Mouse (Mus musculus) heart, embryonic 16.5 days (tissue): Measurements from ENCODE around the gene Lrrc39. TPM values are rescaled to one million over a fixed set of nuclear protein-coding genes. Genes with fewer than 3 reads are reported as not detected.

Experiments used
- ATAC-seq: fragments of 200-750 bp; cut with Nextera tagmentation; replicated peaks from 2 replicates; pipeline ENCODE4 v1.8.0; 2017; ENCODE audit warnings: moderate number of reproducible peaks; ENCODE audit not compliant: insufficient read depth, low FRiP score; ENCODE audit errors: extremely low read depth
- H3K27ac ChIP-seq: fragments of 300-500 bp; sonication (generic); 2 replicates; pipeline ENCODE4 v1.5.1; 2014; ENCODE audit warnings: mild to moderate bottlenecking, low read length, control low read depth, moderate library complexity
- H3K27me3 ChIP-seq: fragments of 300-500 bp; sonication (generic); 2 replicates; pipeline ENCODE4 v1.6.1; 2014; ENCODE audit warnings: low read length, mixed read lengths; ENCODE audit not compliant: control insufficient read depth, insufficient read depth
- H3K36me3 ChIP-seq: fragments of 300-500 bp; sonication (generic); 2 replicates; pipeline ENCODE4 v1.6.1; 2014; ENCODE audit not compliant: control insufficient read depth, insufficient read depth
- H3K4me1 ChIP-seq: fragments of 300-500 bp; sonication (generic); 2 replicates; pipeline ENCODE4 v1.6.1; 2014; ENCODE audit warnings: low read length, mixed read lengths; ENCODE audit not compliant: control insufficient read depth, insufficient read depth
- H3K4me2 ChIP-seq: fragments of 300-500 bp; sonication (generic); 2 replicates; pipeline ENCODE4 v1.6.1; 2014; ENCODE audit warnings: low read depth, mild to moderate bottlenecking, control low read depth, low read length
- H3K4me3 ChIP-seq: fragments of 300-500 bp; sonication (generic); 2 replicates; pipeline ENCODE4 v1.5.1; 2014; ENCODE audit warnings: mild to moderate bottlenecking, control low read depth, low read length
- H3K9ac ChIP-seq: fragments of 300-500 bp; sonication (generic); 2 replicates; pipeline ENCODE4 v1.6.1; 2014; ENCODE audit warnings: low read length, control low read depth
- H3K9me3 ChIP-seq: fragments of 300-500 bp; sonication (generic); replicated peaks from 2 replicates; pipeline ENCODE4 v1.6.1; 2016; ENCODE audit warnings: low read length; ENCODE audit not compliant: control insufficient read depth
- WGBS: fragments of 180-500 bp; shearing (Covaris S2); extraction: QIAGEN DNeasy Blood & Tissue Kit; methylation state at CpG from one replicate; pipeline ENCODE4 v1.1.7; 2014; 5-methylcytosine and 5-hydroxymethylcytosine counted together
- polyA plus RNA-seq: library from polyadenylated mRNA; unstranded; fragments of >200 nt; fragmentation: Nextera tagmentation; extraction: Ambion mirVana; gene quantifications from 2 replicates; pipeline ENCODE4 v1.2.1, GENCODE M21; 2015

Lrrc39 gene
- polyA plus RNA-seq: 33.0 and 37.1 TPM in 2 replicates

DNA sequence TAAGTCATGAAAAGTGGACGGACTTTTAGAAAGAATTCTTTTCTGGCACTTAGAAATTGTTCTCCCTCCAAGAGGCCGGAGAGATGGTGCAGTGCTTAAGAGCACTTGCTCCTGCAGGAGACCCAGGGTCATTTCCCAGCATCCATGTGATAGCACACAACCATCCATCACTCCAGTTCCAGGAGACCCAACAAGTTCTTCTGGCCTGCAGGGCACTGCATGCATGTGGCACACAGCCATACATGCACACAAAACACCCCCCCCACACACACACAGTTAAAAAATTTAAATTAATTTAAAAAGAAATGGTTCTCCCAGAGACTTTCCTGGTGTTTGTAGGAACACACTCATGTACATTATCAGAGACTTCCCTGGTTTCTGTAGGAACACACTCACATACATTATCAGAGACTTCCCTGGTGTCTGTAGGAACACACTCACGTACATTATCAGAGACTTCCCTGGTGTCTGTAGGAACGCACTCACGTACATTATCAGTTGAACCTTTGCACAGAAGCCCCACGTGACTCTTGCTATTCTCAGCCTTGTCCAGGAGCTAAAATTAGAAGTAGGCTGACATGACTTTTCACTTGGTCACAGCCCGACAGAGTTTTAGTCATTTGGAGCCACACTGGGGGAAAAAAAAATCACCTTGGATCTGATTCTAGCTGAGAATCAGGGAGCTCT is at the start of gene Lrrc39:
Gene Lrrc39 (plus strand): TSS at position 566 of the 687 bp plus-strand sequence.
- peak within 1 kb of the TSS; percentile 97 for H3K27ac ChIP-seq
- H3K4me1 ChIP-seq: peaks cover 7% of the 10 kb centered on the region
- 10% methylated on average over 7 of the region's 7 CpGs for WGBS
- peak within 1 kb of the TSS; percentile 60 for H3K4me2 ChIP-seq
- H3K36me3 ChIP-seq: peaks cover 12% of the 10 kb centered on the region
- H3K9me3 ChIP-seq: peaks cover 5% of the 10 kb centered on the region
- ATAC-seq: peak; percentile 88
- H3K27me3 ChIP-seq: no peaks in the 10 kb centered on the region
- peak within 1 kb of the TSS; percentile 83 for H3K9ac ChIP-seq
- H3K4me3 ChIP-seq: peak within 1 kb of the TSS; percentile 61

DNA sequence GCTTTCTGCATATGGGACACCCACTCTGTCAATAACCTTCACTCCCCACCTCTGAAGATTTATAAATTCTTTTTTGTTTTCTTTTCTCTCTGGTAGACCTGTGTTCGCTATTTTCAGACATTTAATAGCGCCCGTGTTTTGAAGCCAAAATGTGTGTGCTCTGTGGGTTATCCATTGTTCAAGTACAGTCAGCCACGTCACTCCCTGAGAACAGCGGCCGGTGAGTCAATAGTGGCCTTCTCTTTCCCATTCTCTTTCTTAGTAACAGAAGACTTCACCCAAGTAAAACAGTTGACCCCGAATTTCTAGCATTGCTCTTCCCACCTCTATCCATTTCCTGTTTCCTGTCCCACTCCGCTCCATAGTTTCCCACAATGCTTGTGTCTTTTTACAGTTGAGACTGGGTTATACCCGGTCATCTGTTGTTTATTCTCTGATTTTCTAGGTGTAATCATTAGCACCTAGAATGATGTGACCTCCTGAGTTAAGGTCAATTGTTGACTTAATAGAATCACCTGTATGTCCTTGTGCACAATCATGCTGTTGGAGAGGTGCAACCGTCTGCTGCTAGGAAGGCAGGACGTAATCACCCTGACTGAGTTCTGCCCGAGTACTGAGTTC is 42.5 kb upstream of the Lrrc39 start:
- Histone ChIP-seq H3K27me3 (no peaks in the 10 kb centered on the region), H3K4me3 (no peak overlapping the region), H3K4me2 (no peak overlapping the region), H3K9ac (no peak overlapping the region), H3K4me1 (peaks cover 11% of the 10 kb centered on the region), H3K9me3 (no peaks in the 10 kb centered on the region), H3K36me3 (peaks cover under 1% of the 10 kb centered on the region; the same call in 1 of the 2 replicates), H3K27ac (peak overlapping the region; percentile 57)
- no peak for ATAC-seq
- 69% methylated on average over 12 of the region's 12 CpGs for WGBS

DNA sequence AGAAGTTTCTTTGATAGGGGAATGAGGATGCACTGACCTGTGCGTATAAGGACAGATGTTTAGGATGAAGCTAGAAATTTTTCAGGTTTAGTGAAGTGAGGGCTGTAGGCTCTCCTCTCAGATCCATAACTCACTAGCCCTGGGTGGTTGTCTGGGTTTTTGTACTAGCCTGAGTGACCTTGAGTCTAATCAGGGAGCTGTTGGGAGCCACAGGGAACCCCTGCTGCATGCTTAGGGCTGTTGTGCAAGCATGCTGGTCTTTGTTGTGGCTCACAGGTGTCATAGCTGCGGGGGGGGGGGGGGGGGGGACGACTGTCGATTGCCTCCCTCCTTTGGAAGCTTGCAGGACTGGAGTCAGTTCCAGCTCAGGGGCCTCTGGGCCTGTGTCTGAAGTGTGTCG is 33.0 kb upstream of the Lrrc39 start:
- Histone ChIP-seq H3K4me1 (peaks cover 19% of the 10 kb centered on the region), H3K36me3 (peaks cover 13% of the 10 kb centered on the region; the same call in 1 of the 2 replicates), H3K27ac (peak overlapping the region; percentile 74), H3K4me2 (no peak overlapping the region), H3K4me3 (no peak overlapping the region), H3K27me3 (no peaks in the 10 kb centered on the region), H3K9me3 (no peaks in the 10 kb centered on the region), H3K9ac (peak overlapping the region; percentile 5; the same call in 1 of the 2 replicates)
- peak; percentile 33 for ATAC-seq
- WGBS: 41% methylated on average over 5 of the region's 5 CpGs

DNA sequence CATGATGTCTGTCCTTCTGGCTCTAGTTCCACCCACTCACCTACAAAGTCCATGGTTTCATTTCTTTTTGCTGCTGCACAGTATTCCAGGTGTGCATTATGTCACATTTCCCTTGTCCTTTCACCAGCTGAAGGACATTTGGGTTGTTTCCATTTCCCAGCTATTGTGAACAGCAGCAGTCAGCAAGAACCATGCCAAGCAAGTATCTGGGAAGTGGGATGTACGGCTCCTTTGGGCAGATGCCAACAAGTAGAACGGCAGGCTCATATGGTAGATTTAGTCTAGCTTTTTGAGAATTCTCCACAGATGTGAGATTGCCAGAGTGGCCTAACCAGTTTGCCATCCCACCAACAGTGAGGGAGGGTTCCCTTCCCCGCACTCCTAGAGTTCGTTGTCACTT is 31.9 kb upstream of the Lrrc39 start:
- Histone ChIP-seq H3K4me1 (peaks cover 20% of the 10 kb centered on the region), H3K9me3 (no peaks in the 10 kb centered on the region), H3K27ac (no peak overlapping the region), H3K4me2 (no peak overlapping the region), H3K4me3 (no peak overlapping the region), H3K9ac (no peak overlapping the region), H3K27me3 (no peaks in the 10 kb centered on the region), H3K36me3 (peaks cover 17% of the 10 kb centered on the region)
- no peak for ATAC-seq
- 46% methylated on average over 4 of the region's 4 CpGs for WGBS

DNA sequence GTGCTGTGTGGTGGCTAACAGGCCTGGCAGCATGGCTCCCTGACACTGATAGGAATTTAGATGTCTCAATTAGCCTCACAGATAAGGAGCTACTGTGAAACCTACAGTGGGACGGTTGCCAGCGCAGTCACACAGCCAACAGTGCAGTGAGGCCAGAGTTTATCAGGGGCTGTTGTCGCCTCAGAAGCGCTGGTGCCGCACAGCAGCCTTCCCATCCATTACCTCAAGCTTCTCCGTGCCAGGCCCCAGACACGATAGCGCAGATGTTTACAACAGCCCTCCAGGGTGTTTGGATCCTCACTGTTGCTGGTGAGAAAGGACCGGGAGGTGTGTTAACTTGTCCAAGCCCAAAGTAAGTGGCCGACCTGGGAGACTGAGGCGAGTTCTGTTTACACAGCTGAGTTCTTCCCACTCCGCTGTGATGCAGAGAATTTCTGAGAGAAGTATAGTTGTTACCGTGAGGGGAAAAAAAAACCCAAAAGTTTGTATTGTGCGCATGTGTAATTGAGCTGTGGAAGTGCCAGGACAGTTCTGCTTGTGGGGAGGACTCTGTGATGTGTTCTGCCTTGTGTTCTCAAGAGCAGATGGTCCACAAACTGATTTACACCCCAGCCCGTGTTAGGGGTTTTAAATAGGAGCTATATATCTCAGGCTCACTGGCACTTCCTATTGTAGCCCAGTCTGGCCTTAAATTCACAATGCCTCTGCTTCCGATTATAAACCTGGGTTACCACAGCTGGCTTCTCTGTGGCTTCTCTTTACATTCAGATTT is 26.2 kb upstream of the Lrrc39 start:
- ATAC-seq: peak; percentile 95
- Histone ChIP-seq H3K27ac (peak overlapping the region; percentile 77), H3K4me1 (peaks cover 16% of the 10 kb centered on the region; the same call in 1 of the 2 replicates), H3K4me3 (no peak overlapping the region; the same call in 1 of the 2 replicates), H3K9ac (peak overlapping the region; percentile 7; the same call in 1 of the 2 replicates), H3K4me2 (peak overlapping the region; percentile 45), H3K27me3 (no peaks in the 10 kb centered on the region), H3K9me3 (no peaks in the 10 kb centered on the region), H3K36me3 (peaks cover 27% of the 10 kb centered on the region)
- 21% methylated on average over 16 of the region's 16 CpGs for WGBS

DNA sequence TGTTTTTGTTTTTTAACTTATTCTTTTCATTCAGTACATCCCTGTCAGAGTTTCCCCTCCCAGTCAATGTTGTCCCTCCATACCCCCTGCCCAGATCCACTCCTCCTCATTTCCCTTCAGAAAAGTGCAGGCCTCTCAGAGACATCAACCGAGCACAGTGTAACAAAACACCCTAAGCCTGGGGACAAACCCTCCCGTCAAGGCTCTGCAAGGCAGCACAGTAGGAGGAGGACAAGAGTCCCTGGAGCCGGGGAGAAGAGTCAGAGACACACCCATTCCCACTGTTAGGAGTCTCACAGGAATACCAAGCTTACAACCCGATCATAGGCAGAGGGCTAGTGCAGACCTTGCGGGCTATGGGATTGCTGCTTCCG is 25.6 kb upstream of the Lrrc39 start:
- H3K27me3 ChIP-seq: no peaks in the 10 kb centered on the region
- H3K36me3 ChIP-seq: peaks cover 27% of the 10 kb centered on the region
- peak overlapping the region; percentile 18; the same call in 1 of the 2 replicates for H3K9ac ChIP-seq
- H3K27ac ChIP-seq: peak overlapping the region; percentile 77
- ATAC-seq: no peak
- 55% methylated on average over 6 of the region's 6 CpGs for WGBS
- H3K4me1 ChIP-seq: peaks cover 18% of the 10 kb centered on the region; the same call in 1 of the 2 replicates
- no peaks in the 10 kb centered on the region for H3K9me3 ChIP-seq
- no peak overlapping the region for H3K4me3 ChIP-seq
- H3K4me2 ChIP-seq: peak overlapping the region; percentile 45; the same call in 1 of the 2 replicates

DNA sequence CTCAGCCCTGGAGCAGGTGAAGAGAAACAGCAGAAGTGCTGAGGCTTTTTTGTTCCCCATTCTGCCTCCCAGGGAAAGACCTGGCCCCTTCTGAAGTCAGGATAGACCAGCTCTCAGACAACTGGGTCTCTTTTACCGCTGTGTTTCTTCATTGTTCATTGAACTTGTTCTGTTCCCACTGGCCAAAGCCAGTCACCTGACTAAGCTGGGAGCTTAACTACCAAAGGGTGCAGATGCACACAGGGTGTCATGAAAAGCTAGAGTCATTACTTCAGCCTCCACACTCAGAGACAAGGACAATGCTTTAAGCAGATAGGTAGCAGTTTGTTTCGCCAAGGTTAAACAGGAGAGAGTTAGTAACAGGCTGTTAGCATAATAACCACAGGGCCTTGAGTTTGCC is 20.7 kb upstream of the Lrrc39 start:
- Histone ChIP-seq H3K27me3 (no peaks in the 10 kb centered on the region), H3K36me3 (peaks cover 32% of the 10 kb centered on the region), H3K9me3 (no peaks in the 10 kb centered on the region), H3K4me3 (no peak overlapping the region), H3K4me2 (no peak overlapping the region), H3K9ac (no peak overlapping the region), H3K27ac (peak overlapping the region; percentile 23; the same call in 1 of the 2 replicates), H3K4me1 (peaks cover 12% of the 10 kb centered on the region; the same call in 1 of the 2 replicates)
- WGBS: 69% methylated on average over 2 of the region's 2 CpGs
- ATAC-seq: no peak

DNA sequence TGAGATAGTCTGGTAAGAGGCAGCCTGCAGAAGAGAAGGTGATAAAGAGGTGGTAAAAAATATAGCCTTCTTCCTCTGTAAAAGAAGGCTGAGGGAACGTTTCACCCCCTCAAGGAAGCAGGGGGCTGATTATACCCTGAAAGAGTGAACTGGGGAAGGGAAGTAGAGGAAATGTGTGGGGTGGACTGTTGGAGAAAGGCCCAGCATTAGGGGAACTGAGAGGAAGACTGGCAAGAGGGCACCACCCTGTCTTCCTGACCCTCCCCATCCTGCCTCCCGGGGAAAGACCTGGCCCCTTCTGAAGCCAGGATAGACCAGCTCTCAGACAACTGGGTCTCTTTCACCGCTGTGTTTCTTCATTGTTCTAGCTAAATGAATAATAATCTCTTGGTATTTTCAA is 20.2 kb upstream of the Lrrc39 start:
- no peak overlapping the region for H3K4me3 ChIP-seq
- H3K9me3 ChIP-seq: no peaks in the 10 kb centered on the region
- no peak overlapping the region for H3K4me2 ChIP-seq
- 59% methylated on average over 3 of the region's 3 CpGs for WGBS
- H3K27me3 ChIP-seq: no peaks in the 10 kb centered on the region
- H3K9ac ChIP-seq: no peak overlapping the region
- no peak for ATAC-seq
- peak overlapping the region; percentile 23; the same call in 1 of the 2 replicates for H3K27ac ChIP-seq
- H3K4me1 ChIP-seq: peaks cover 7% of the 10 kb centered on the region; the same call in 1 of the 2 replicates
- H3K36me3 ChIP-seq: peaks cover 32% of the 10 kb centered on the region
